Mouse (Mus musculus): ENCODE data around the gene Ptx4.

DNA sequence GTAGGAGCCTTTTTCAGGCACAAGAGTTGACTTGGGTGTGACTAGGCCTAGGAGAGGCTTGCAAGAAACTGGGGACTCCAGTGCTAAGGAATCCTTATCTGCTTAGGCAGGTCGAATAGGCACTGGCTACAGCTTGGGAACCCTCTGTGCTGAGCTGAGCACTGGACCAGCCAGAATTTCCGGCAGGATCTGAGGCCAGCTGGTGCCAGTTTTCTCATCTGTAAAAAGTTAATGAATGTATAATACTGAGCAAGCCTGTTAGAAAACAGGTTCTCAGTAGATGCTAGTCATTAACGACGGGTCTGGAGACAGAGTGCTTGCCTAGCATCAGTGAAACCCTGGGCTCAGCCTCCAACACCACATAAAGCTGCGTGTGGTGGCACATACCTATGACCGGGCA lies 15.1 kb downstream of the Ptx4 start:
- TF ChIP-seq CTCF (IDR thresholded peaks at IDR 0.05; ENCODE audit: borderline replicate concordance, extremely low read depth, insufficient read depth, insufficient read length) (no peak), POLR2A (IDR thresholded peaks at IDR 0.05; ENCODE audit: borderline replicate concordance, extremely low read depth, insufficient read depth, insufficient read length, poor library complexity, severe bottlenecking) (no peak)
